Mouse (Mus musculus): ENCODE measurements around the gene Smc5.

Smc5 gene

DNA sequence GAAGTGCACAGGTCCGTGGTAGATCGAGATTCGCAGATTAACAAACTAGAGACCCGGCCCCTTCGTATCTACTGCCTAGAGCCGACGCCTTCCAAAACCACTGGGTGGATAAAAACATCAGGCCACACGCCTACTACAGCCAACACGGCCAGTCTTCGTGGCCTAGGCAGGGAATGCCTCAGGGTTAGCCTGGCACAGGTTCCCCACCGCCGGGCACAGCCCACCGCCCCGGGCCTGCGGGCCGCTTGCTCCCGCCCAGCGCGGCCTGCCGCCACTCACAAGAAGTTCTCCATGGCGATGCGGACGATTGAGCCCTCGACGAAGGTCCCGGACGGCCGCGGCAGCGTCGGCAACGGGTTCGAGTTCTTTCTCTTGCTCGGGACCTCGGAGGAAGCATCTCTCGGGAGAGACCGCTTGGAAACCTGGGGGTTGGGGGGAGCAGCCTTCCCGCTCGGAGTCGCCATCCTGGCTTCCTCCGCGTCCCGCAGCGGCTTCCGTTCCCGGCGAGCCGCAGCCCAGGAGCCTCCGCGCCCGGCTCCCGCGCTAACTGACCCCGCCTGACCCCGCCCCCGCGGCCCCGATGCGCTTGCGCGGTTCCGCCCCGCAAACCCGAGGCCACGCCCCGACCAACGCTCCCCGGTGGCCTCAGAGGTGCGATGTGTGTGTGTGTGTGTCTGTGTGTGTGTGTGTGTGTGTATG is at the start of gene Smc5:
Smc5 (minus strand) TSS at position 543 of the 699 bp plus-strand sequence.
- peak; percentile 93 for DNase-seq

DNA sequence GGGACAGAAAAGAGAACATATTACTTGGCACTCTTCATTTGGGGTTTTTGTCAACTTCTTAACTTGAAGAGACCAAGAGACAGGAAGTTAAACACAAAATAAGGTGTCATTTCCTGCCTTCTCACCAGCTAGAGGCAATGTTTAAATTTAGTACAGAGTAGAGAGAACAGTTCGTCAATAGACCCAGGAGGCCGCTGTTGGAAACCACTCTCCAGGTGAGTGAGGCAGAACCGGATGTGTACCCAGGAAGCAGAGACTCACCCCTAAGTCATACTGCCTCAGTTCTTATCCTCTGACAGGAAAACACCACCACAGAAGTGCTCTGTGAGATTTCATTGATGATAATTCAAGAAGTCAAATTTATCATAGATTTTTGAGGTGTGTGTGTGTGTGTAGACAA is 49.4 kb upstream of the Smc5 start:
- DNase-seq = no peak

DNA sequence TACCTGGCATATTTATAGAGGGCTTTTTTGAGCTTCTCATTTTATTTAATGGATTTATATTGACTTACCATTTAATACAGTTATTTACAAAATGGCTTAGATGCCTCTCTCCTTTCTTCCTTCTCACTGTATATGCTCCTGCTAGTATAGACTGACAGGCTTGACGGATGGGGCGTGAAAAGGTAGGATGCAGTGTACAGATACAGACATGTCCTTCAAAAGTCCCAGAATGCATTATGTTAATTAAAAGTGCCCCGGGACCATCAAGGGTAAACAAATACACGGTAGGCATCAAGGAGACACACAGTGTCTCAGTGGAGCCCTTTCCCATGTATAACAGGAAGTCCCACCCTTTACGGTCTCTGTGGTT is 44.3 kb upstream of the Smc5 start:
- DNase-seq = no peak

DNA sequence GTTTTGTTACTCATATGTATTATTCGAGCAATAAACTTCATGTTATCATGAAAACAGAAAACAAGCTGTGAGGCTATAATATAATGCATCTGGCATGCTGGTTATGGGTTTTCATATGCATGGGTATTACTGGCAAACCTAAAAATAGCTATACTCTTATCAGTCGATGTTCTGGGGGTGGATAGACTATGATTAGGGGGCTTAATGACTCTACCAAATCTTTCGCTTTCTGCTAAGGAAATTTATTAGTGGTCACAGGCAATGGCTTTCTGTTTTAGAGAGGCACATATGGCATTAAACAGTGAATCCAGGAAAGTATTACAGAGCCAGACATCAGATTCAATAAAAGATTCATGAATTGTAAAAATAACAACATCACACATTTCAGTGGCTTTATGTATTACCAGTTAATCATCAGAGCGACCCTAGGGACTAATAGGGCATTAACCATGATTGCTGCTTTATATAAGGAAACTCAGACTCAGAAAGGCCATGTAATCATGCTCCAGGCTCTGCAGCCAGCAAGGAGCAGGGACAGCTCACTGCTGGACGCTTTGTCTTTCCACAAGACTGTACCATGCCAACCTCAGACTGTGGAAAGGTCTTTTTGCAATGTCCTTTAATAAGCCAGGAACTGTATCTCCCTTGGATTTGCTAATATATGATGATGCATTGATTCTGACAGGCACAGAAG is 43.7 kb upstream of the Smc5 start:
- DNase-seq = no peak

DNA sequence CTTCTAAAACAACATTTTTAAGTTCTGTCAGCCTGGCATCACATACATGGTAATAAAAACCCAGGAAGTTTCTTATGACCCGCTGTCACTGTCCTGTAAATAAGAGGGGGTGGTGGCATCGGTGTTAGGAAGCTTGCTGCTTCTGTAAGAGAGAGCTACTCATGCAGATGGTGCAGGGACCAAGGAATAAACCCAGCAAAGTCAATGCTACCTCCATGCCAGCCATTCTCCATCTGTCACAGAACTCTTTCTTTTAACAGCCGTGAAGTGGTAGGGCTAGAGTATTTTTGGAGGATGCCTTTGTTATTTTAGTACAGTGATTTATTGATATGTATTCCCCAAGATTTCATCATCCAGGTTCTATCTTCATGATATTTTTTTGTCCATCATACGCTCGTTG is 43.2 kb upstream of the Smc5 start:
- no peak for DNase-seq

DNA sequence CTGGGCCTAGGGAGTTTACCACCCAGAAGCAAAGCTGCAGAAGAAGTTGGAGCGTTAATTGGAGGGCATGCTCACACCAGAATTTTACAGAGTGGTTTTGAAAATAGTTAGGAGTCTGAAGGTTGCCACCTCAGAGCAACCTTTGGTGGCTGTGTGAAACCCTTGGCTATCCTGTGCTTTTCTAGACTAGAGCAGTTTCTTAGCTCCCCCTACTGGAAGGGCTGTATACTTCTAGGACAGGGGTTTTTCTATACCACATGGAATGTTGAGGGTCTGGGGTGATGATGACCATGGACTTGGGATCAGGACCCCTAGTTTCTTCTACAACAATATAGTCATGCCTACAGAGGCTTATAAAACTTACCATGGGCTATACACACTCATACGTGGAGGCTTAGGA is 36.3 kb upstream of the Smc5 start:
- DNase-seq = no peak

DNA sequence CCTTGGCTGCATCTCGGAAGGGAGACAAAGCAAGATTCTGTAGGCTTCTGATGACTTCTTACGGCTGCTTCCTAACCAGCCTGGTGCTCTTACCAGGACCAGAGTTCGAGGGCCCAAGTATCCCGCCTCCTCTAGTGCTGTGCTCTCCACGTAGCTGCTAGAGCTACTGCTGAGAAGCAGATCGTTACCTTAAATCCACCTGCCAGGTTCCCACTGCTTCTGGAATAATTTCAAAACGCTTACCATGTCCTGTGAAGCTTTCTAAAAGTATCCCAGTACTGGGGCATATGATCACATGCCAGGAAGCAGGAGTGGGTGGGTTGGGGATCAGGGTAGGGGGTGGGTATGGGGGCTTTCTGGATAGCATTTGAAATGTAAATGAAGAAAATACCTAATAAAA is 33.0 kb upstream of the Smc5 start:
- DNase-seq = no peak

DNA sequence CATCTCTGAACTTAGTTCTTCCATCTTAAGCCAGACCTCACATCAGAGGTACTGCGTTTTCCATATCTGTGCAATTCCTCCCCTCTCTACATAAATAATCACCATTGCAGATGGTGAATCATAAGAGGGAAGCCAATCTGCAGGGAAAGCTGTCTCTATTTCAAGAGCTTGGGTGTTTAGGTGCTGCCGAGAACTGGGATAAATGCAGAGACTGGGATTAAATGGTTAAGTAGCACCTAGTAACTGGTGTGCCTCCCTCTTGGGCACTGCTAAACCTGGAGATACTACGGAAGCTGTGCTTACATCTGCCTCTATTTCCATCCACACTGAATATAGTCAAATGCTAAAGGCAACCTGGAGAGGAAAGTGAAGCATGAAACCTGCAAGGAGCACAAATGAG is 26.3 kb upstream of the Smc5 start:
- no peak for DNase-seq

DNA sequence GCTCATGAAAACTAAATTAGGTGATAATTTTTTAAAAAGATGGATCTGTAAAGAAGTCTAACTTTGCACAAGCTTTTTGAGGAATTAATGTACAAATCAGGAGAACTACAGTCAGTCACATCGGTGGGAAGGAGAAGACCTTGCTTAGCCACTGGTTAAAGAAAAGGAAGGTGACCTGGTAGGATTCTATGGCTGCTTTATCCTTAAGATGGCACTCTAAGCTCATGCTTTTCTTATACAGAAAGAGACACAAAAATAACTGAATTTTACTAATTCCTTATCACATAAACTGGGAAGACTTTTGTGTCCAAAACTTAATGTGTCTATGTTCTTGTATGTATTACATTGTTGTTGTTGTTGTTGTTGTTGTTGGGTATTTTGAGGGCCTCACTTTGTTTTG is 25.2 kb upstream of the Smc5 start:
- no peak for DNase-seq

DNA sequence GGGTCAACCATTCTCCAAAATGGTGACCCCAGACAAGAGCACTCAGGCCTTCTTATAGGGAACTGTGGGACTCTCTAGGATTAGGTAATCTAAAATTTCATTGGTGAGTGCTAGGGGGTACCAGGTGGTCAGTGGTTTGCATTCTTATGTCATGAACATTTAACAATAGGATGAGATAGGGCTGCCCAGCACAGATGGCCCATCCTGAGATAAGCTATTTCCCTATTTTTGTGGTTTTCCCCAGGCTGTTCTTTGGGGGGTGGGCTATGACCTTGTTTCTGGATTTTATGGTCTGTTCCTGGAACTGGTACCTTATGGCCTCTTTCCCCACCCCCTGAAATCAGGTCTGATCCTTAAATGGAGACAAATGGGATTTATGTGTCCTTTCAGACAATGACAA is 23.5 kb upstream of the Smc5 start:
- DNase-seq = no peak

DNA sequence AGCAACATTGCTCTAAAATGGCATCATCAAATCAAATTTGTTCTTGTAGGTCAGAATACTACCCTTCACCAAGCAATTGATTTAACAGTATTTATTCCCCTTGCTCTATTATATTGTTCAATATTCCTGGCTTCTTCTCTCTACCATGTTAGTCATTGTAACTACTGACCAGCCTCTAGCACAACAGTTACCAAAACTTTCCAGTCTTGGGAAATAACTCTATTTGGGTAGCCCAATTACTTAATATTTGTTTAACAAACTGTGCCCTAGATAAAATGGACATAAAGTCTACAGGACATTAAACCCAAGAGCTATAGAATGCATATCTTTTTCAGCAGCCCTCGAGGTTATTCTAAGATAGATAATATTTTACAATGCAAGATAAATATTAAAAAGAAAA is 15.6 kb upstream of the Smc5 start:
- no peak for DNase-seq

DNA sequence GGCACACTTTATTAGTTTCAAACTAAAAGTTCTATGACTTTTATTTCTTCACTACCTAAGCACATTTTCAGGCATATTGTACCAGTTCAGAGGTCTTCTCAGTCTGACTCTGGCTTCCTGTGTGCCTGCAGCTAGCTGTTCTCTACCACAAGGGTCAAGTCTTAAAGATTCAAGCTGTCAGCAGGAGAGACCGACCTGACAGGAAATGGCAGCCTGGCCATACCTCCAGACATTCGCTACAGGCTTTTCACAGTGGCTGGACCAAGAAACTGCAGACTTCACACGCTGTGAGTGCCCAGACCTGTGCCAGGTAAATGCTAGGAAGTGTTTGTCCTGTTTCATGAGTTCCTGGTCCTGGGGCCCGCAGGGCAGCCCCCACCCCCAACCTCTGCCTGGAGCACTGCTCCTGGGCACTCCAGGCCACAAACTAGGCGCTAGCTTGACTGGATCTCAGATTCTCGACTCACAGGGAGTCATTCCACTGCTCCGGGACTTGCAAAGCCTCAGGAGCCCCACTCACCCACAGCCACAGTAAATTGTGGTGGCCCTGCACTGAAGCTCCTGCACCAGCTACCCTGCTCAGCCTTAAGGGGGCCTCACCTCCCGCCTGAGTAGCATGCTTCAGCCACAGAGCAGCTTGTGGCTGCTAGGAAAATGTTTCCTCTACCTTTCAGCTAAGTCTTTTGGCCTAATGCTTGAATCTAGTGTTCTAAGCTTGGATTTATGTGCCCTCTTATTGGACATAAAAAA is 8.4 kb upstream of the Smc5 start:
- no peak for DNase-seq

DNA sequence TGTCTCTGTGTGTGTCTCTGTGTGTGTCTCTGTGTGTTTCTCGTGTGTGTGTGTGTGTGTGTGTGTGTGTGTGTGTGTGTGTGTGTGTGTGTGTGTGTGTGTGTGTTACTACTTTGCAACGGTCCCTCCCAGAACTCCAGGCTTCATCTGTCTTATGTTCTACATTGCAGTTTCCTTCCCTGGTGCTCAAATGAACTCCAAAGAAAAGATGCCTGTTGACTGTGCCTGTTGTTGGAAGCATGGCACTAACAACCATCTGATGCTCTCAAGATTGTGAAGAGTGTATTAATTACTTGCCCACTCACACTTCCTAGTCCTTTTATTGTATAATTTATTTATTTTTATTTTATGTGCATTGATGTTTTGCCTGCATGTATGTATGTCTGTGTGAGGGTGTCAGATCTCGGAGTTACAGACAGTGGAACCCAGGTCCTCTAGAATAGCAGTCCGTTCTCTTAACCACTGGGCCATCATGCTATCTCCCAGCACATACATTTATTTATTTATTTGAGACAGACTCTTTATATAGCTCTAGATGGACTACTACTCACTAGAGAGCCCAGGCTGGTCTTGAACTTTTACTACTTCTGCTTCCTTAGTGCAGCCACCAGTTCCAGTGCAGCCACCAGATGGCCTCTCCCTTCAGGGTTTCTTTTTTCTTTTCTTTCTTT is 492 bp upstream of the Smc5 start:
- DNase-seq = no peak

DNA sequence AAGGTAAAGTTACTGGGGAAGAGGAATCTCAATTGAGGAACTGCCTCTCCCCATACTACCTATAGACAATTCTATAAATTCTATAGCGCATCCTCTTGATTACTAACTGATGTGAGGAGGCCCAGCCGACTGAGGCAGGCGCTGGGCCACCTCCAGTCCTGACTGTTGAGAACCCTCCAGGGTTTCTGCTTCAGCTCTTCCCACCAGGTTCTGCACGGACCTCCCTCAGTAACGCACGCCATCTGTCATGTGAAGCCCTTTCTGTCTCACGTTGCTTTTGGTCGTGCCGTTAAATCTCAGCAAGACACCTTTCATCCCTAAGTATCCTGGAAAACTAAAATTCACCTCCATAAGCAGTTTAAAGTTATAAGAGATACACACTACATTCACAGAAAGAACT is 16.9 kb downstream of the Smc5 start:
- no peak for DNase-seq

DNA sequence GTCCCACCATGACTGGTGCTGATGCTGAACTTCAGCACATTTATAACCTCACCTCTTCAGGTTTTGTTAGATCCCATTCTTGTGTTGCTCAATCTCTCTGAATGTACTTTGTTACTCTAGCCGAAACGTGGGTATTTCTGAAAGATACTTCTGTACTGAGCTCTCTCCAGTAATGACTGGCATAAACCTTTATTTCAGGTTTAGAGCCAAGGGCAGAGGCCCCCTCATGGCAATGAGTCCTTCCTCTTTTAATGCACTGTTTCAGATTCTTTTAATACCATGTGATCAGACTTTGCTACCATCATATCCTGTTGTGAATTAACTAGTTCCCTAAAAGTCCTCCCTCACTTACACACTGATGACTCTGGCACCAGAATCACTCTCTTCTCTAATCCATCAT is 27.2 kb downstream of the Smc5 start:
- no peak for DNase-seq

DNA sequence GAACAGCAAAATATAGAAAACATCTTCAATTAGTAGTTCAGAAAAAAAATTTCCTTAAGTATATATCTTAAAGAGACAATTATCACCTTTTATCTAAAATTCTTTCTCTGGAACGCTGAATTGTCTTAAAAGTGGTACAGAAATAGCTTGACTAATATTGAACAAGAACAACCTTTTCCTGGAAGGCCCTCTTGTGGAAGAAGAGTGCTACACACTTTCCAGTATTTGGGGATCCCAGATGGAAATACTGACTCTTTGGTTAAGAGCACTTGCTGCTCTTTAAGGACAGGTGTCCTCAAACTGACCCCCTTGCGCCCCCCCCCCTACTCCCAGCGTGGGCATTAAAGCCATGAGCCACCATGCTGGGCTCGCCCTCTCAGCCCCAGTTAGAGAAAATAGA is 48.6 kb downstream of the Smc5 start:
- DNase-seq = peak; percentile 54

DNA sequence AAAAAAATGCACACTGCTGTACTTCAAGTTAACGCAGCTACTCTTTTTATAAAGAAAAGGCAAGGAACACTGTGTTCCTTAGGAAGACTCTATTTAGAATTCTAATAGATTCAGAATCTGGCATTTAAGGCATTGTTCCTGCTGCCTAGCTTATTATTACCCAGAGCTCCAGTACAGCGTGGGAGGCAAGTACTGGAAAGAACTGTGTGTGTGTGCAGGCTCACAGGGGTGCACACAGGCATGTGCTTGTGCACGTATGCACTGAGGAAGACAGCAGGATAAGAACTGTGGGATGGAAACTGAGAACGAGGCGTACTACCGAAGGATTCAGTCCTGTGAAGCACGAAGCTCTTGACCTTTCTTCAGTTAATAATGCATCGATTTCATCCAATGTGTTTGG is 59.4 kb downstream of the Smc5 start:
- peak; percentile 5 for DNase-seq

DNA sequence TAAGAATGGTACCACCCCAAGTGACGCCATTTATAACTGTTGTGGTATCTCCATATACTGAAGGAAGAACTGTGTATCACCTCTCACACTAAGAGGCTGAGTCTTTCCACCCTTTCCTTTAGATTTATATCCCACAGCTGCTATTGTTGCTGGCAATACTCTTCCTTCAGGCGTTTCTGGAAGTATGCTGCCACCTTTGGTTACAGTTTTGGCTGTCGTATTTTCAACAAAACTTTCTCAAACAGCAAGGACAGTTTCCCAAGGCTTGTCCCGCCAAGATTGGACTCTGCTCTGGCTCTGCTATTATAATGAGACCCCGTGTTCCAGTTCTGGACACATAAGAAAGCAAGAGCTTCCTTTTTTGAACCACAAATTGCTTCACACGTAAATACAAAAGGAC is 62.4 kb downstream of the Smc5 start:
- peak; percentile 22 for DNase-seq

DNA sequence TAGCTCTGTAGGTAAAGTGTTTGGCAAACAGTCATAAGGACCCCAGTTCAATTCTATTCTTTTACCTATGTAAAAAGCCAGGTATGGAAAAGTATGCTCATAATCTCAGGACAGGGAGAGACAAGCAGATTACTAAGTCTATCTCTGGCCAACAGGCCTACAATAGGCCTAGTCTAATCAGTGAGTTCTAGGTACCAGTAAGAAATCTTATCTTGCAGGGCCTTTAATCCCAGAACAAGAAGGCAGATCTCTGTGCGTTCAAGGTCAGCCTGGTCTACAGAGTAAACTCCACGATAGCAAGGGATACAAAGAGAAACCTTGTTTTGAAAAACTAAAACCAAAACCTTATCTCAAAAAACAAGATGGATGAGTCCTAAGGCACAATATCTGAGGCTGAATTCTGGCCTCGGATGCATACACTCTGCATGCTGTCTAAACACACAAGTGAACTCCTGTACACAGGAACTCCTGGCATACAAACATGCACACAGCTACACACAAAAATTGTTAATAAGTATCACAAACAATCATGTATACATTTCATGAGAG is 70.1 kb downstream of the Smc5 start:
- DNase-seq = no peak

DNA sequence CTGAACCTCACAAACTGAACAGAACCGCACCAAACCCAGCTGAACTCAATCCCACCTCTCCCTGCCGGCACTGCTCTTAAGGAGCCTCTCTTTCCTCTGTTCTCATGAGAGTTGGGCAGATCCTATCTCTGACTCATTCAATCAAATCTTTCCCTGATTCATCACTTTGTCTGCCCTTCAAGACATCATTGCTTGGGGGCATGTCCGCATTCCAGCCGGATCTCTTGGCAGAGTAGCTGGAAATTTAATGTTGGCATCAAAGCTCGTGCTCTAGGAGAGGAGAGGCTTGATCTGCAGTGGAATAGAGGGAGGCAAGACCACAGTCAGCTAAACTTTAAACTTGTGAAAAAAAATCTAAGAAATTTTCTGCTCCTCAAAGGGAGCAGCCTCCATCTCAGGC is 71.6 kb downstream of the Smc5 start:
- no peak for DNase-seq

DNA sequence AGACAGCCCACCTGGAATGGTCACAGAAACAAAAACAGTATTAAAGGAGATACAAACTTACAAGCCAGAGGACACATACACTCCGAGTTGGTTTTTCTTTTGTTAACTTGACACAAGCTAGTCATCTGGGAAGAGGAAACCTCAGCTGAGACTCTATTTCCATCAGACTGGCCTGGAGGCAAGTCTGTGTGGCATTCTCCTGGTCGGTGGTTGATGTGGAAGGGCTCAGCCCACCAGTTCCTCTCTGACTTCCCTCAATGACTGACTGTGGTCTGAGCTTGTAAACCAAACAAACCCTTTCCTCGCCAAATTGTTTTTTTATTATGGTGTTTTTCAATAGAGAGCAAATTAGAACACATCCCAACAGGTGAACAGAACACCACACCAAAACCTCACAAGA is 80.6 kb downstream of the Smc5 start:
- no peak for DNase-seq

DNA sequence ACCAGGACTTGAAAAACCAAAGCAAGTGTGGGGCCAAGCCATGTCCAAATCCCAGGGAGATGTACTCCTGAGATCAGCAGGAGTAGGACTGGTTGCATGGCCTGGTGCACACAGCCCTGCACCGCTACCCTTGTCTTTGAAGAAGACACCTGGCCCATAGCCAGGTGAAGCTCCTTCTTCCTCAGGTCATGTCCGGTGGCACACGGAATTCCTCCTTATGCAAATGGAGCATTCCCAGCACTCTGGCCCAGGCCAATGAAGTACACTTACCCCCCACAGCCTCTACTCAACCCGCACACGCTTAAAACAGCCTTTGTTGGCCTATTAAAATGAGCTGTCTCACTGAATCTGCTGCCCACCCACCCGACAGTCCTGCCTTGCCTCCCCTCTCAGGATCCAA is 82.2 kb downstream of the Smc5 start:
- DNase-seq = no peak

DNA sequence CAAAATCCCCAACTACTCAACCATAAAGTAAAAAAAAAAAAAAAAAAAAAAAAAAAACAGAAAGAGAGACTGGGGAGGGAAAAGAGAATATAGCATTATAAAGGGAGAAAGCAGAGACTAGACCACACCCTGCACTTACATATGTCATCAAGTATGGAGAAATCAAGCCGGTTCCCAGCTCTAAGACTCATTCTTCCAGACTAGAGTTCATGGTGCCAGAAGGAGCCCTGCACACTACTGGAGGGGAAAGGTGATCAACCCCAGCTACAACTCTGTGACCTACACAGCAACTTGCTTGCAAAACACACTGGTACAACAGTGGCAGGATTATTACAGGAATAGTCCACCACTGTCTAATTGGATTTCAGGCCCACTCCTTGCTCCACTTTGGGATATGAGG is 84.0 kb downstream of the Smc5 start:
- DNase-seq = no peak

Measured in kidney, postnatal 14 days (tissue).